Mouse (Mus musculus): Measurements from ENCODE around the gene Slc12a7. TPM values are rescaled to one million over a fixed set of nuclear protein-coding genes. Genes with fewer than 3 reads are reported as not detected.
A peak's percentile ranks its signal among the peaks of the same experiment; 100 is the strongest.

The Slc12a7 gene
- polyA plus RNA-seq, 1 experiment from 2014 or later: 32.7 TPM

GRCm38 (mm10) chr13:73769916-73770682 lies 37.2 kb downstream of the Slc12a7 start:
- no peak overlapping the region for H3K4me2 ChIP-seq
- H3K4me1 ChIP-seq (ENCODE audit: control insufficient read depth, insufficient read depth, low read length): peaks cover 49% of the 10 kb centered on the region
- no peaks in the 10 kb centered on the region for H3K9me3 ChIP-seq (replicated peaks; ENCODE audit: control insufficient read depth, low read length)
- peaks cover 3% of the 10 kb centered on the region; the same call in 1 of the 2 replicates for H3K36me3 ChIP-seq (ENCODE audit: control insufficient read depth, insufficient read depth, low read length)
- H3K9ac ChIP-seq (ENCODE audit: low read depth, low read length): no peak overlapping the region
- no peak for ATAC-seq (replicated peaks; ENCODE audit: insufficient number of reproducible peaks, low FRiP score, low TSS enrichment)
- no peak overlapping the region for H3K27ac ChIP-seq (ENCODE audit: low read depth, low read length)
- H3K4me3 ChIP-seq (ENCODE audit: low read depth, low read length): no peak overlapping the region
- 68% methylated on average over 4 of the region's 4 CpGs for WGBS (ENCODE audit: insufficient replicate concordance)
- H3K27me3 ChIP-seq (ENCODE audit: control insufficient read depth, insufficient read depth, low read length): no peaks in the 10 kb centered on the region

DNA sequence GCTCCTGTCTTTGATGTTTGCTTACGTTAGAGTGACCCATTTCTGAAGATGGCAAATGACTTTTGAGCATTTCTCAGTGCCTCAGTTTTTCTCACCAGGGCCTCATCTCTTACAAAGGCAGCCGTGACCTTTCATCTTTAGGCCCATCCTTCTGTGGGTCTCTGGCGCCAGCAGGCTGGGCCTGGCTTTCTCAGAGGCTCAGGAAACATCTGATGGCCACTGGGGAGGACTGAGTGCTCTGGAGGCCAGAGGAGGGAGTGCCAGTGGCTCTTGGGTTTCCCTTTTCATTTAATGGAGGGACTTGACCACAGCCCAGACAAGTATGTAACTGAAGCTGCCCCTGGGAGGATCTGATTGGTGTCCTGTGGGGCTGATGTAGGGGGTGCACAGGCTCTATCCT lies 38.2 kb downstream of the Slc12a7 start:
- WGBS (ENCODE audit: insufficient replicate concordance): 53% methylated on average over 3 of the region's 3 CpGs
- no peak overlapping the region for H3K9ac ChIP-seq (ENCODE audit: low read depth, low read length)
- H3K4me1 ChIP-seq (ENCODE audit: control insufficient read depth, insufficient read depth, low read length): peaks cover 49% of the 10 kb centered on the region
- H3K27me3 ChIP-seq (ENCODE audit: control insufficient read depth, insufficient read depth, low read length): no peaks in the 10 kb centered on the region
- no peak overlapping the region for H3K4me2 ChIP-seq
- H3K36me3 ChIP-seq (ENCODE audit: control insufficient read depth, insufficient read depth, low read length): peaks cover 3% of the 10 kb centered on the region; the same call in 1 of the 2 replicates
- H3K27ac ChIP-seq (ENCODE audit: low read depth, low read length): no peak overlapping the region
- ATAC-seq (replicated peaks; ENCODE audit: insufficient number of reproducible peaks, low FRiP score, low TSS enrichment): no peak
- no peaks in the 10 kb centered on the region for H3K9me3 ChIP-seq (replicated peaks; ENCODE audit: control insufficient read depth, low read length)
- H3K4me3 ChIP-seq (ENCODE audit: low read depth, low read length): no peak overlapping the region

GRCm38 (mm10) chr13:73772655-73773054 lies 39.8 kb downstream of the Slc12a7 start:
- WGBS (ENCODE audit: insufficient replicate concordance): 45% methylated on average over 2 of the region's 2 CpGs
- peaks cover 40% of the 10 kb centered on the region for H3K4me1 ChIP-seq (ENCODE audit: control insufficient read depth, insufficient read depth, low read length)

GRCm38 (mm10) chr13:73773519-73774205 lies 40.8 kb downstream of the Slc12a7 start:
- H3K27ac ChIP-seq (ENCODE audit: low read depth, low read length): no peak overlapping the region
- H3K27me3 ChIP-seq (ENCODE audit: control insufficient read depth, insufficient read depth, low read length): no peaks in the 10 kb centered on the region
- no peaks in the 10 kb centered on the region for H3K9me3 ChIP-seq (replicated peaks; ENCODE audit: control insufficient read depth, low read length)
- H3K9ac ChIP-seq (ENCODE audit: low read depth, low read length): no peak overlapping the region
- peaks cover 3% of the 10 kb centered on the region; the same call in 1 of the 2 replicates for H3K36me3 ChIP-seq (ENCODE audit: control insufficient read depth, insufficient read depth, low read length)
- peaks cover 33% of the 10 kb centered on the region for H3K4me1 ChIP-seq (ENCODE audit: control insufficient read depth, insufficient read depth, low read length)
- H3K4me2 ChIP-seq: no peak overlapping the region
- no peak for ATAC-seq (replicated peaks; ENCODE audit: insufficient number of reproducible peaks, low FRiP score, low TSS enrichment)
- H3K4me3 ChIP-seq (ENCODE audit: low read depth, low read length): no peak overlapping the region
- 67% methylated on average over 4 of the region's 4 CpGs for WGBS (ENCODE audit: insufficient replicate concordance)

More at GRCm38 (mm10) chr13:73772655-73773054, 39.8 kb downstream of the Slc12a7 start:
- Histone ChIP-seq H3K36me3 (ENCODE audit: control insufficient read depth, insufficient read depth, low read length) (peaks cover 3% of the 10 kb centered on the region; the same call in 1 of the 2 replicates), H3K27ac (ENCODE audit: low read depth, low read length) (no peak overlapping the region), H3K27me3 (ENCODE audit: control insufficient read depth, insufficient read depth, low read length) (no peaks in the 10 kb centered on the region), H3K4me3 (ENCODE audit: low read depth, low read length) (no peak overlapping the region), H3K9ac (ENCODE audit: low read depth, low read length) (no peak overlapping the region), H3K4me2 (no peak overlapping the region), H3K9me3 (replicated peaks; ENCODE audit: control insufficient read depth, low read length) (no peaks in the 10 kb centered on the region)
- no peak for ATAC-seq (replicated peaks; ENCODE audit: insufficient number of reproducible peaks, low FRiP score, low TSS enrichment)

- Histone ChIP-seq H3K4me1 (ENCODE audit: control insufficient read depth, insufficient read depth, low read length) (peaks cover 22% of the 10 kb centered on the region), H3K4me3 (ENCODE audit: low read depth, low read length) (no peak overlapping the region), H3K9me3 (replicated peaks; ENCODE audit: control insufficient read depth, low read length) (no peaks in the 10 kb centered on the region), H3K27ac (ENCODE audit: low read depth, low read length) (no peak overlapping the region), H3K4me2 (no peak overlapping the region), H3K27me3 (ENCODE audit: control insufficient read depth, insufficient read depth, low read length) (no peaks in the 10 kb centered on the region), H3K36me3 (ENCODE audit: control insufficient read depth, insufficient read depth, low read length) (0 out of 2 replicates have a peak, but pooled peaks cover 3% of the 10 kb centered on the region), H3K9ac (ENCODE audit: low read depth, low read length) (peak overlapping the region; percentile 2; the same call in 1 of the 2 replicates)
- no peak for ATAC-seq (replicated peaks; ENCODE audit: insufficient number of reproducible peaks, low FRiP score, low TSS enrichment)
- 64% methylated on average over 4 of the region's 4 CpGs for WGBS (ENCODE audit: insufficient replicate concordance)
Observed at GRCm38 (mm10) chr13:73775786-73776185, 42.9 kb downstream of the Slc12a7 start.

- Histone ChIP-seq H3K27me3 (ENCODE audit: control insufficient read depth, insufficient read depth, low read length) (no peaks in the 10 kb centered on the region), H3K4me2 (no peak overlapping the region), H3K9me3 (replicated peaks; ENCODE audit: control insufficient read depth, low read length) (no peaks in the 10 kb centered on the region), H3K27ac (ENCODE audit: low read depth, low read length) (no peak overlapping the region), H3K4me1 (ENCODE audit: control insufficient read depth, insufficient read depth, low read length) (peaks cover 11% of the 10 kb centered on the region), H3K9ac (ENCODE audit: low read depth, low read length) (no peak overlapping the region), H3K4me3 (ENCODE audit: low read depth, low read length) (no peak overlapping the region), H3K36me3 (ENCODE audit: control insufficient read depth, insufficient read depth, low read length) (0 out of 2 replicates have a peak, but pooled peaks cover 3% of the 10 kb centered on the region)
- ATAC-seq (replicated peaks; ENCODE audit: insufficient number of reproducible peaks, low FRiP score, low TSS enrichment): no peak
- 82% methylated on average over 3 of the region's 3 CpGs for WGBS (ENCODE audit: insufficient replicate concordance)
Observed at GRCm38 (mm10) chr13:73777578-73777977, 44.7 kb downstream of the Slc12a7 start.

- no peak for ATAC-seq (replicated peaks; ENCODE audit: insufficient number of reproducible peaks, low FRiP score, low TSS enrichment)
- Histone ChIP-seq H3K4me3 (ENCODE audit: low read depth, low read length) (no peak overlapping the region), H3K27me3 (ENCODE audit: control insufficient read depth, insufficient read depth, low read length) (no peaks in the 10 kb centered on the region), H3K4me1 (ENCODE audit: control insufficient read depth, insufficient read depth, low read length) (no peaks in the 10 kb centered on the region), H3K27ac (ENCODE audit: low read depth, low read length) (no peak overlapping the region), H3K36me3 (ENCODE audit: control insufficient read depth, insufficient read depth, low read length) (peaks cover 4% of the 10 kb centered on the region; the same call in 1 of the 2 replicates), H3K9ac (ENCODE audit: low read depth, low read length) (no peak overlapping the region), H3K4me2 (no peak overlapping the region), H3K9me3 (replicated peaks; ENCODE audit: control insufficient read depth, low read length) (no peaks in the 10 kb centered on the region)
- 69% methylated on average over 5 of the region's 5 CpGs for WGBS (ENCODE audit: insufficient replicate concordance)
Observed at GRCm38 (mm10) chr13:73782486-73782885, 49.6 kb downstream of the Slc12a7 start.

- Histone ChIP-seq H3K27ac (ENCODE audit: low read depth, low read length) (no peak overlapping the region), H3K9me3 (replicated peaks; ENCODE audit: control insufficient read depth, low read length) (no peaks in the 10 kb centered on the region), H3K4me1 (ENCODE audit: control insufficient read depth, insufficient read depth, low read length) (no peaks in the 10 kb centered on the region), H3K9ac (ENCODE audit: low read depth, low read length) (no peak overlapping the region), H3K4me2 (no peak overlapping the region), H3K36me3 (ENCODE audit: control insufficient read depth, insufficient read depth, low read length) (peaks cover 61% of the 10 kb centered on the region), H3K4me3 (ENCODE audit: low read depth, low read length) (no peak overlapping the region), H3K27me3 (ENCODE audit: control insufficient read depth, insufficient read depth, low read length) (no peaks in the 10 kb centered on the region)
- ATAC-seq (replicated peaks; ENCODE audit: insufficient number of reproducible peaks, low FRiP score, low TSS enrichment): no peak
- 88% methylated on average over 4 of the region's 4 CpGs for WGBS (ENCODE audit: insufficient replicate concordance)
Observed at GRCm38 (mm10) chr13:73792176-73792575, 59.3 kb downstream of the Slc12a7 start.
